Mouse (Mus musculus) 3134 (cell line): ENCODE results near the gene Slc10a7.
"Not testable (repeated sequence)": the region's sequence is repeated elsewhere in the genome, so short reads cannot be mapped to it uniquely, and the experiment has no call there.

ENCODE experiments used
- DNase-seq: peaks from one replicate; pipeline ENCODE4 v3.0.0-alpha.2; 2011; ENCODE audit warnings: low spot score; ENCODE audit not compliant: insufficient read length; ENCODE audit errors: extremely low read depth

Gene Slc10a7

GRCm38 (mm10) chr8:78659617-78660187 lies 150.6 kb downstream of the Slc10a7 start:
- DNase-seq: no peak

GRCm38 (mm10) chr8:78664306-78664940 lies 155.3 kb downstream of the Slc10a7 start:
- no peak for DNase-seq

GRCm38 (mm10) chr8:78667399-78667798 lies 158.3 kb downstream of the Slc10a7 start:
- no peak for DNase-seq

GRCm38 (mm10) chr8:78668206-78668605 lies 159.1 kb downstream of the Slc10a7 start:
- DNase-seq: no peak

- no peak for DNase-seq
Observed at GRCm38 (mm10) chr8:78670241-78670640, 161.1 kb downstream of the Slc10a7 start.

- DNase-seq: no peak
Observed at GRCm38 (mm10) chr8:78678541-78679219, 169.5 kb downstream of the Slc10a7 start.

- DNase-seq: no peak
Observed at GRCm38 (mm10) chr8:78690795-78691194, 181.6 kb downstream of the Slc10a7 start.

GRCm38 (mm10) chr8:78698331-78698741 lies 189.2 kb downstream of the Slc10a7 start:
- no peak for DNase-seq

- no peak for DNase-seq
Observed at GRCm38 (mm10) chr8:78703068-78703820, 194.1 kb downstream of the Slc10a7 start.

GRCm38 (mm10) chr8:78705980-78706379 lies 196.8 kb downstream of the Slc10a7 start:
- no peak for DNase-seq

GRCm38 (mm10) chr8:78709948-78710644 lies 200.9 kb downstream of the Slc10a7 start:
- no peak for DNase-seq

- no peak for DNase-seq
Observed at GRCm38 (mm10) chr8:78710961-78711360, 201.8 kb downstream of the Slc10a7 start.

GRCm38 (mm10) chr8:78714880-78715279 lies 205.7 kb downstream of the Slc10a7 start:
- no peak for DNase-seq

- no peak for DNase-seq
Observed at GRCm38 (mm10) chr8:78716546-78716945, 207.4 kb downstream of the Slc10a7 start.

- DNase-seq: not testable (repeated sequence)
Observed at GRCm38 (mm10) chr8:78717191-78717590, 208.0 kb downstream of the Slc10a7 start.

- no peak for DNase-seq
Observed at GRCm38 (mm10) chr8:78719279-78720040, 210.3 kb downstream of the Slc10a7 start.

GRCm38 (mm10) chr8:78720041-78720414 lies 210.9 kb downstream of the Slc10a7 start:
- DNase-seq: no peak

- no peak for DNase-seq
Observed at GRCm38 (mm10) chr8:78721576-78721975, 212.4 kb downstream of the Slc10a7 start.

GRCm38 (mm10) chr8:78722201-78722600 lies 213.1 kb downstream of the Slc10a7 start:
- DNase-seq: no peak

- DNase-seq: no peak
Observed at GRCm38 (mm10) chr8:78724832-78725231, 215.7 kb downstream of the Slc10a7 start.
